Mouse (Mus musculus): Measurements from ENCODE around the gene Fam241a. TPM values are rescaled to one million over a fixed set of nuclear protein-coding genes. Genes with fewer than 3 reads are reported as not detected.

Gene Fam241a
- 1.6 and 2.1 TPM in 2 replicates for polyA plus RNA-seq (2014; fragmentation: Nextera tagmentation; extraction: Ambion mirVana)

DNA sequence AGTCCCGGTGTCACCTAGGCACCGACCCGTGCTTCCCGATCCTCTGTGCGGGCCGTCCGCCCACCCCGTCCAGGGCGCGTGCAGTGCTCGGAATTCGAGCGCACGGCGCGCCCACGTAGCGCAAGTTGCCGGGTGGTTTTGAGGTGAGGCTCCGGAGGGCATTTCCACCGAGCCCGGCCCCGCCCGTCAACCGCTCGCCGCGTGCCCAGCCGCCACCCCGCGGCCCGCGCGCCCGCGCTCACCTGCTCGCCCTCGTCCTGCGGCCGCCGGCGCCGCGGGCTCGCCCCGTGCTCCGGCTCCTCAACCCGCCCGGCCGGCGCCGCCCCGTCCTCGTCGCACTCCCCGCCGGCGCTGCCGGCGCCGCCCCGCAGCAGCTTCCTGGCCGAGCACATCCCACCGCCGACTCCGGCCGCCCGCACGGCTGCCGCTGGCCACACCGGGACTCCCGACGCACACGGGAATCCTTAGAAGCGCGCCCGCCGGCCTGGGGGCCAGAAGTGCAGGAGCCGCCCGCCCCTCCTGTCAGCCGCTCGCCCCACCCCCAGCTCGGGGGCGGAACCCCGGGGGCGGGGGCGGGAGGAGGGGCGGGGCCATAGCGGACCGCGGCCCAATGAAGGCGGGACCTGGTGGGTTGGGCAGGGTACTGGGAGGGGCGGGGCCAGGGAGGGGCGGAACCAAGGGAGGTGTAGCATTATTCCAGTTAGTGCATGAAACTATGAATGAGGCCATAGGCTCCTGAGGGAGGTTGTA is at the start of gene Fam241a:
TSS of gene Fam241a (minus strand) at position 533 of the 750 bp plus-strand sequence.
- peak within 1 kb of the TSS; percentile 58 for H3K9ac ChIP-seq (ENCODE audit: low read length)
- H3K27ac ChIP-seq (replicated peaks; ENCODE audit: low read depth, low read length) = no peak within 1 kb of the TSS
- DNase-seq (ENCODE audit: low spot score) (peak; percentile 89), ATAC-seq (ENCODE audit: insufficient number of reproducible peaks, low FRiP score, low TSS enrichment, low read depth) (peak; percentile 93)
- no peaks in the 10 kb centered on the region for H3K36me3 ChIP-seq (ENCODE audit: control insufficient read depth, insufficient read depth, low read length)
- under 1% methylated on average over 85 of the region's 94 CpGs for WGBS
- peak within 1 kb of the TSS; percentile 56 for H3K4me3 ChIP-seq (ENCODE audit: low read depth, low read length)
- H3K4me1 ChIP-seq (ENCODE audit: control insufficient read depth, insufficient read depth, low read length) = no peaks in the 10 kb centered on the region
- no peaks in the 10 kb centered on the region for H3K9me3 ChIP-seq (ENCODE audit: control insufficient read depth, low read length)
- peak within 1 kb of the TSS; percentile 82 for H3K4me2 ChIP-seq (ENCODE audit: low read depth, severe bottlenecking)
- H3K27me3 ChIP-seq (ENCODE audit: control insufficient read depth, insufficient read depth, low read length) = peaks cover 4% of the 10 kb centered on the region; the same call in 1 of the 2 replicates

DNA sequence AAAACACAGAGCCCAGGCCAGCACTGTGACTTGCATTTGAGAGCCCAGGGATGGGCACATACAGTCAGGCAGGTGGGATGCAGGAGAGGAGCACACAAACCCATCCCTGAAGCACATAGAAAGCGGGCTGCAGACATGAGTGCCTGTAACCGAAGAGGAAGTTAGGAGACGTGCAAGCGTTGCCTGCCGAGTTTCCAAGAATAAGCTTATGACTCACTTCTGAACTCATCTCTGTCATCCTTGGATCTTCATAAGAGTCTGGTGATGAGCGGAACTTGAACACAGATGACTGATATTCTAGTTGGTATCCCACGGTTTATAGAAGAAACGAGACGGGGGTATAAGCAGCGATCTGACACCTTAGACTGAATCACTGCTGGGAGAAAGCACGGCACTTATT is 36.3 kb upstream of the Fam241a start:
- Histone ChIP-seq H3K4me3 (ENCODE audit: low read depth, low read length) (no peak overlapping the region), H3K36me3 (ENCODE audit: control insufficient read depth, insufficient read depth, low read length) (no peaks in the 10 kb centered on the region), H3K9me3 (ENCODE audit: control insufficient read depth, low read length) (no peaks in the 10 kb centered on the region), H3K27me3 (ENCODE audit: control insufficient read depth, insufficient read depth, low read length) (no peaks in the 10 kb centered on the region), H3K27ac (replicated peaks; ENCODE audit: low read depth, low read length) (no peak overlapping the region), H3K9ac (ENCODE audit: low read length) (no peak overlapping the region), H3K4me1 (ENCODE audit: control insufficient read depth, insufficient read depth, low read length) (no peaks in the 10 kb centered on the region), H3K4me2 (ENCODE audit: low read depth, severe bottlenecking) (no peak overlapping the region)
- ATAC-seq (ENCODE audit: insufficient number of reproducible peaks, low FRiP score, low TSS enrichment, low read depth) (no peak), DNase-seq (ENCODE audit: low spot score) (no peak)
- WGBS = 93% methylated on average over 11 of the region's 11 CpGs

- 79% methylated on average over 9 of the region's 9 CpGs for WGBS
- Histone ChIP-seq H3K4me1 (ENCODE audit: control insufficient read depth, insufficient read depth, low read length) (no peaks in the 10 kb centered on the region), H3K9ac (ENCODE audit: low read length) (no peak overlapping the region), H3K4me2 (ENCODE audit: low read depth, severe bottlenecking) (no peak overlapping the region), H3K9me3 (ENCODE audit: control insufficient read depth, low read length) (no peaks in the 10 kb centered on the region), H3K36me3 (ENCODE audit: control insufficient read depth, insufficient read depth, low read length) (no peaks in the 10 kb centered on the region), H3K27ac (replicated peaks; ENCODE audit: low read depth, low read length) (no peak overlapping the region), H3K27me3 (ENCODE audit: control insufficient read depth, insufficient read depth, low read length) (no peaks in the 10 kb centered on the region), H3K4me3 (ENCODE audit: low read depth, low read length) (no peak overlapping the region)
- ATAC-seq (ENCODE audit: insufficient number of reproducible peaks, low FRiP score, low TSS enrichment, low read depth) (0 out of 2 replicates have a peak, but pooled peaks have one; percentile 21), DNase-seq (ENCODE audit: low spot score) (no peak)
Measured at GRCm38 (mm10) chr3:127930326-127931012, 34.3 kb upstream of the Fam241a start.

DNA sequence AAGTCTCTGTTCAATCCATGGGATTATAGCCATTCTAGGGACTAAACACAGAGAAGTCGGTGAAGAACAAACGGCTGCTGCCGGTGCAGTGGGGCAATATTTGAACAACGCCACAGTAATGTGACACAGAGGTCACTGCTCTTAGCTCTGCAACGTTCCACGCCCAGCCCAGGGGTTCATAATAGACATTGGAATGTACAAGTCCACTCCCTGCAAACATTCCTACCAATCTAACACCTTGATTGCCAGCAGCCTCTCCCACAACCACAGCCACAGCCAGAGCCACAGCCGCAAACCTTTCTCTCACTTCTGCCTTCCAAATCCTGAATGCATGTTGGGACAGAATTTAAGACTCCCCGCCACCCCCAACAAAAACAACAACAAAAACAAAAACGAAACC is 33.8 kb upstream of the Fam241a start:
- no peak for DNase-seq (ENCODE audit: low spot score)
- Histone ChIP-seq H3K9me3 (ENCODE audit: control insufficient read depth, low read length) (no peaks in the 10 kb centered on the region), H3K9ac (ENCODE audit: low read length) (no peak overlapping the region), H3K4me2 (ENCODE audit: low read depth, severe bottlenecking) (no peak overlapping the region), H3K4me3 (ENCODE audit: low read depth, low read length) (no peak overlapping the region), H3K27me3 (ENCODE audit: control insufficient read depth, insufficient read depth, low read length) (no peaks in the 10 kb centered on the region), H3K36me3 (ENCODE audit: control insufficient read depth, insufficient read depth, low read length) (no peaks in the 10 kb centered on the region), H3K4me1 (ENCODE audit: control insufficient read depth, insufficient read depth, low read length) (no peaks in the 10 kb centered on the region), H3K27ac (replicated peaks; ENCODE audit: low read depth, low read length) (no peak overlapping the region)
- WGBS = 68% methylated on average over 9 of the region's 9 CpGs
- no peak for ATAC-seq (ENCODE audit: insufficient number of reproducible peaks, low FRiP score, low TSS enrichment, low read depth)

- WGBS = 78% methylated on average over 9 of the region's 9 CpGs
- H3K4me1 ChIP-seq (ENCODE audit: control insufficient read depth, insufficient read depth, low read length) = no peaks in the 10 kb centered on the region
- H3K27ac ChIP-seq (replicated peaks; ENCODE audit: low read depth, low read length) = no peak overlapping the region
- no peak for ATAC-seq (ENCODE audit: insufficient number of reproducible peaks, low FRiP score, low TSS enrichment, low read depth)
- no peak overlapping the region for H3K9ac ChIP-seq (ENCODE audit: low read length)
- H3K27me3 ChIP-seq (ENCODE audit: control insufficient read depth, insufficient read depth, low read length) = no peaks in the 10 kb centered on the region
- no peak for DNase-seq (ENCODE audit: low spot score)
- no peak overlapping the region for H3K4me2 ChIP-seq (ENCODE audit: low read depth, severe bottlenecking)
- no peaks in the 10 kb centered on the region for H3K9me3 ChIP-seq (ENCODE audit: control insufficient read depth, low read length)
- H3K4me3 ChIP-seq (ENCODE audit: low read depth, low read length) = no peak overlapping the region
- no peaks in the 10 kb centered on the region for H3K36me3 ChIP-seq (ENCODE audit: control insufficient read depth, insufficient read depth, low read length)
Measured at GRCm38 (mm10) chr3:127926635-127927183, 30.6 kb upstream of the Fam241a start.

DNA sequence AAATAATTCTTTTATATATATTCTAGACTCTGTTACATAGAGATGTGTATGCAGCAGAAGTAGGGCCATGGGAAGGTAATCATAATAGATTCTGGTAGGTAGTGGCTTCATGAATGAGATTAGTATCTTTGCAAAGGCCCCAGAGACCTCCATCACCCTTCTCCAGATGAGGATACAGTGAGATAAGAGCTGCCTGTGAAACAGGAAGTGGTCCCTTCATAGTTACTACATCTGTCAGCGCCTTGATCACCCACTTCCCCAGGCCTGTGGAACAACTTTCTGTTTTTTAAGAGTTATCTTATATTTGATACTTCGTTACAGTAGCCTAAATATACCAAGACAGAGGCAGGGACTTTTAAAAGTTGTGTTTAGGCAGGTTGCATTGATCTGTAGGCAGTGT is 28.3 kb upstream of the Fam241a start:
- H3K4me3 ChIP-seq (ENCODE audit: low read depth, low read length) = no peak overlapping the region
- H3K27me3 ChIP-seq (ENCODE audit: control insufficient read depth, insufficient read depth, low read length) = no peaks in the 10 kb centered on the region
- H3K4me2 ChIP-seq (ENCODE audit: low read depth, severe bottlenecking) = no peak overlapping the region
- no peaks in the 10 kb centered on the region for H3K4me1 ChIP-seq (ENCODE audit: control insufficient read depth, insufficient read depth, low read length)
- H3K9me3 ChIP-seq (ENCODE audit: control insufficient read depth, low read length) = no peaks in the 10 kb centered on the region
- WGBS = 80% methylated on average over 2 of the region's 2 CpGs
- ATAC-seq (ENCODE audit: insufficient number of reproducible peaks, low FRiP score, low TSS enrichment, low read depth) (no peak), DNase-seq (ENCODE audit: low spot score) (no peak)
- H3K9ac ChIP-seq (ENCODE audit: low read length) = no peak overlapping the region
- H3K36me3 ChIP-seq (ENCODE audit: control insufficient read depth, insufficient read depth, low read length) = no peaks in the 10 kb centered on the region
- no peak overlapping the region for H3K27ac ChIP-seq (replicated peaks; ENCODE audit: low read depth, low read length)

DNA sequence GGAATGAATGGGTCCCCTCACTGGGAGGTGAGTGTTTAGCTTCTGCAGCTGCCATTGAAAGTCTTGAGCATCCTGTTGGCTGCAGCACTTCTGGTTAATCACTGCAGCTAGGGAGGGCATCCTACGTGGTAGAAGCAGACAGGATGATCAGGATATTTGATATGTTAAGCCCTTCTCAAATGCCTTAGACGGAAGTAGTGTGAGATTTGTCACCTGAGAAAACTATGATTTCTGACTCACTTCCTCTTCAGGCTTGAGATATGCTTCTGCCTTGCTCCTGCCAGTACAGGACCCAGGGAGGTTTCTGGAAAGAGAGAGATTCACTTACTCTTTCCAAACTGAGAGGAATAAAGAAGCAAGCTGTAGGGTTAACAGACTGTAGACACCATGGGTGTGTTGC is 27.1 kb upstream of the Fam241a start:
- Histone ChIP-seq H3K27ac (replicated peaks; ENCODE audit: low read depth, low read length) (no peak overlapping the region), H3K4me3 (ENCODE audit: low read depth, low read length) (no peak overlapping the region), H3K36me3 (ENCODE audit: control insufficient read depth, insufficient read depth, low read length) (no peaks in the 10 kb centered on the region), H3K27me3 (ENCODE audit: control insufficient read depth, insufficient read depth, low read length) (no peaks in the 10 kb centered on the region), H3K9ac (ENCODE audit: low read length) (no peak overlapping the region), H3K4me2 (ENCODE audit: low read depth, severe bottlenecking) (no peak overlapping the region), H3K4me1 (ENCODE audit: control insufficient read depth, insufficient read depth, low read length) (no peaks in the 10 kb centered on the region), H3K9me3 (ENCODE audit: control insufficient read depth, low read length) (no peaks in the 10 kb centered on the region)
- no peak for ATAC-seq (ENCODE audit: insufficient number of reproducible peaks, low FRiP score, low TSS enrichment, low read depth)
- DNase-seq (ENCODE audit: low spot score) = no peak
- 73% methylated on average over 2 of the region's 2 CpGs for WGBS

GRCm38 (mm10) chr3:127922125-127922524 is 26.0 kb upstream of the Fam241a start:
- no peaks in the 10 kb centered on the region for H3K36me3 ChIP-seq (ENCODE audit: control insufficient read depth, insufficient read depth, low read length)
- no peak overlapping the region for H3K9ac ChIP-seq (ENCODE audit: low read length)
- 68% methylated on average over 5 of the region's 5 CpGs for WGBS
- no peak overlapping the region for H3K27ac ChIP-seq (replicated peaks; ENCODE audit: low read depth, low read length)
- H3K4me1 ChIP-seq (ENCODE audit: control insufficient read depth, insufficient read depth, low read length) = no peaks in the 10 kb centered on the region
- ATAC-seq (ENCODE audit: insufficient number of reproducible peaks, low FRiP score, low TSS enrichment, low read depth) = no peak
- no peaks in the 10 kb centered on the region for H3K27me3 ChIP-seq (ENCODE audit: control insufficient read depth, insufficient read depth, low read length)
- H3K4me2 ChIP-seq (ENCODE audit: low read depth, severe bottlenecking) = no peak overlapping the region
- H3K9me3 ChIP-seq (ENCODE audit: control insufficient read depth, low read length) = no peaks in the 10 kb centered on the region
- no peak for DNase-seq (ENCODE audit: low spot score)
- no peak overlapping the region for H3K4me3 ChIP-seq (ENCODE audit: low read depth, low read length)

All from limb, embryonic 11.5 days (tissue).